Mouse (Mus musculus) cerebellum, adult 2 months (tissue): ENCODE data around the gene Tbr1. TPM values are rescaled to one million over a fixed set of nuclear protein-coding genes. Genes with fewer than 3 reads are reported as not detected.

ENCODE experiments used
- DNase-seq, 2 experiments: peaks; one replicate each; pipeline ENCODE4 v3.0.0; 2021
- H3K27ac ChIP-seq: fragments of 200-500 bp; 2 replicates; pipeline ENCODE4 v1.5.1; 2012; ENCODE audit warnings: low read length, control low read depth, inconsistent platforms; ENCODE audit not compliant: insufficient read depth
- H3K27me3 ChIP-seq: fragments of 200-500 bp; 2 replicates; pipeline ENCODE4 v1.6.1; 2012; ENCODE audit warnings: inconsistent platforms, mild to moderate bottlenecking, low read length, moderate library complexity; ENCODE audit not compliant: control insufficient read depth, insufficient read depth
- H3K4me1 ChIP-seq: fragments of 200-500 bp; 2 replicates; pipeline ENCODE4 v1.6.1; 2011; ENCODE audit warnings: low read length; ENCODE audit not compliant: control insufficient read depth, insufficient read depth
- H3K4me3 ChIP-seq: fragments of 200-500 bp; replicated peaks from 2 replicates; pipeline ENCODE3; 2011; ENCODE audit warnings: mild to moderate bottlenecking, low read depth, low read length, control low read depth; ENCODE audit not compliant: insufficient read depth
- CTCF ChIP-seq: fragments of 200-500 bp; IDR thresholded peaks from 2 replicates; pipeline ENCODE4 v1.5.1; 2011; ENCODE audit warnings: low read depth, mild to moderate bottlenecking, control low read depth, low read length, moderate library complexity, borderline replicate concordance; ENCODE audit not compliant: insufficient read depth
- POLR2A ChIP-seq: fragments of 200-500 bp; IDR thresholded peaks from 2 replicates; pipeline ENCODE4 v1.6.1; 2011; ENCODE audit warnings: low read length, control low read depth, borderline replicate concordance; ENCODE audit not compliant: insufficient read depth
- WGBS: fragments of 180-500 bp; shearing (Covaris S2); methylation state at CpG from one replicate; pipeline ENCODE4 v1.1.7; 2018; 5-methylcytosine and 5-hydroxymethylcytosine counted together
- polyA plus RNA-seq: library from polyadenylated mRNA; depleted of rRNA; stranded (reverse); fragments of >200 nt; gene quantifications from 2 replicates; pipeline ENCODE4 v1.2.3, GENCODE M21; 2012

Tbr1 gene
- polyA plus RNA-seq, 1 experiment = 0.39 TPM

DNA sequence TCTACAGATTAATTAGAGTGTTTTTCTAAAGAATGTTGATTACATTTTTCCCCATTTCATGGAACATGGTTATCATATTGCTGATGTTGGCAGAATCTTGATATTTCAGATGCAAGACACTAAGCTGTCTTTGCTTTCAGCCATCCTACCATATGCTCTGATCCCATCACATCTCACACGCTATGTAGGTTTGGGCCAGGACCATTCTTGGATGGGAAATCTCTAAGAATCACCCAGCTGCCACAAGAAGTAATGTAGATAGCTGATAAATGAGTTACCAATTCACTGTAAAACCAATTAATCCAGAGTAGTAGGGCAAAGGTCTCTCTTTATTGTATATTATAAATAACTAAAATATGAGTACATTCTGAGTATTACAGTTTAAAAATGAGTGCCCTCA, 4.7 kb upstream of the Tbr1 start:
- WGBS = 83% methylated on average over 1 of the region's 1 CpGs
- Histone ChIP-seq H3K4me3 (no peak overlapping the region), H3K27ac (no peak overlapping the region), H3K4me1 (no peaks in the 10 kb centered on the region), H3K27me3 (no peaks in the 10 kb centered on the region)
- DNase-seq = no peak
- TF ChIP-seq POLR2A (no peak), CTCF (no peak)

DNA sequence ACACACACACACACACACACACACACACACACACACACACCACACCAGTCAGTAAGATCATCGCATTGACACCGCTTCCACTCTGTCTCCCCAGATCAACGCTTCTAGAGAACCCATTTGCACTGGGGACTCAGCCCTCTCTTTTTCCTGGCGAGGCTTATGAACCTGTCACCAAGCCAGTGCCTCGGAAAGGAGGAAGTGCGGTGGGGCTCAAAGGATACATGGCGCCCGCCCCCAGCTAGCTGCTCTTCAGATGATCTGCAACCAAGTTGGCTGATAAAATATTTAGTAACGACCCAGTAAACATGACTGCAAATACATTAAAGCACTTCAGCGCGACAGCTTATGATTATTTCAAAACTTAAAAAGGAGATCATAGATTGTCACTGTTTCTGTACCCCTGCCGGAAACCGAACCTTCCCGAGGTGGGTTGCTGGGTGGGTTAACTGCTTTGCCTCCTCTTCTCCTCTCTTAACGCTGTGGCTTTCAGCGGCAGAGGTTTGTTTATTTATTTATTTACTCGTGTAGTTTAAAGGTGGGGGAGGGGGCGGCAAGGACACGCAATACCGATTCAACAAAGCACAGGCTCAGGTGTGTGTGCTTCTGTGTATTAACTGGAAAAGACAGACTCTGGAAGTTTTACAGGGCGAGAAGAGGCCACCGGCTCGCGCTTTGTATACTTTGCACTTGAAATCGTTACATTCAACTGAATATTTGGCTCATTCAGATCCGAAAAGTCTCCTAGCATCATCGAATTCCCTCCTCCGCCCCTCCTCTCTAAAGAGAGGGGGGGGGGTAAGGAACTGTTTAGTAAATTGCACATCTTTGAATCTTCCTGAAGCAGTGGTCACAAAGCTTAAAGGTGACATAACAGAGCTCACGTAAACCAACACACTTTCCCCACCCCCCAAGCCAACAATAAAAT, 975 bp downstream of the Tbr1 start:
- Histone ChIP-seq H3K27me3 (peaks cover 3% of the 10 kb centered on the region; the same call in 1 of the 2 replicates), H3K4me1 (peaks cover 5% of the 10 kb centered on the region), H3K4me3 (peak overlapping the region; percentile 50), H3K27ac (no peak overlapping the region)
- DNase-seq = peak; percentile 38 to 54
- 6% methylated on average over 29 of the region's 29 CpGs for WGBS
- no peak for TF ChIP-seq CTCF
- no peak for TF ChIP-seq POLR2A

DNA sequence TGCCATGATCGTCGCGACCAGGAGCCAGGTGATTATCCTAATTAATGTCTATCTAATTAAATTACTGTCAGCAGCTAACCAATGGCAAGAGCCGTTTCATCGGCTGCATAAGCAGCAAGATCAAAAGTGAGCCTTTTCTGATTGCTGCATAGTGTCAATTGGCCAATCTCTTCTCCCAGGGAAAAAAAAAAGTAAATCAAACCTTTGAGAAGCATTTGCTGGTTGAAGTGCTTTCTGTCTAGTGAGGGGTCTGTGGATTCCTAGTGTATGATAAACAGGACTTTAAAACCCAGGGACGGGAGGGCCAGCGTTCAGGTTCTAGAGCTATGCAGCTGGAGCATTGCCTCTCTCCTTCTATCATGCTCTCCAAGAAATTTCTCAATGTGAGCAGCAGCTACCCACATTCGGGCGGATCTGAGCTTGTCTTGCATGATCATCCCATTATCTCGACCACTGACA, 1.7 kb downstream of the Tbr1 start:
- Histone ChIP-seq H3K27me3 (peaks cover 3% of the 10 kb centered on the region; the same call in 1 of the 2 replicates), H3K4me1 (peaks cover 5% of the 10 kb centered on the region), H3K4me3 (peak overlapping the region; percentile 4), H3K27ac (no peak overlapping the region)
- DNase-seq = peak in 1 of 2 experiments; percentile 36
- TF ChIP-seq POLR2A (no peak), CTCF (no peak)
- WGBS = 4% methylated on average over 10 of the region's 10 CpGs

DNA sequence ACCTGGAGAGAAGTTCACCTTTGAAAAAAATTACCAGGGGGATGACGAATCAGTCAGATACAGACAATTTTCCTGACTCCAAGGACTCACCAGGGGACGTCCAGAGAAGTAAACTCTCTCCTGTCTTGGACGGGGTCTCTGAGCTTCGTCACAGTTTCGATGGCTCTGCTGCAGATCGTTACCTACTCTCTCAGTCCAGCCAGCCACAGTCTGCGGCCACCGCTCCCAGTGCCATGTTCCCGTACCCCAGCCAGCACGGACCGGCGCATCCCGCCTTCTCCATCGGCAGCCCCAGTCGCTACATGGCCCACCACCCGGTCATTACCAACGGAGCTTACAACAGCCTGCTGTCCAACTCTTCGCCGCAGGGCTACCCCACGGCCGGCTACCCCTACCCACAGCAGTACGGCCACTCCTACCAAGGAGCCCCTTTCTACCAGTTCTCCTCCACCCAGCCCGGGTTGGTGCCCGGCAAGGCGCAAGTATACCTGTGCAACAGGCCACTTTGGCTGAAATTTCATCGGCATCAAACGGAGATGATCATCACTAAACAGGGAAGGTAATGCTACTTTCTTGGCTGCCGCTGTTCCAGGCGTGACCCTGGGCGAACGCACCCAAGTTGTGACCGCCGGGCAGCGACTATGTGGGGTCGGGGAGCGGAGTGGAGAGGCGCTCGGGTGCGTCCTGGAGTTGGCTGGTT, 2.3 kb downstream of the Tbr1 start:
- peaks cover 3% of the 10 kb centered on the region; the same call in 1 of the 2 replicates for H3K27me3 ChIP-seq
- no peak overlapping the region for H3K27ac ChIP-seq
- peak overlapping the region; percentile 47 for H3K4me3 ChIP-seq
- TF ChIP-seq POLR2A (no peak), CTCF (no peak)
- peak; percentile 21 to 52 for DNase-seq
- 3% methylated on average over 39 of the region's 39 CpGs for WGBS
- peaks cover 5% of the 10 kb centered on the region for H3K4me1 ChIP-seq

DNA sequence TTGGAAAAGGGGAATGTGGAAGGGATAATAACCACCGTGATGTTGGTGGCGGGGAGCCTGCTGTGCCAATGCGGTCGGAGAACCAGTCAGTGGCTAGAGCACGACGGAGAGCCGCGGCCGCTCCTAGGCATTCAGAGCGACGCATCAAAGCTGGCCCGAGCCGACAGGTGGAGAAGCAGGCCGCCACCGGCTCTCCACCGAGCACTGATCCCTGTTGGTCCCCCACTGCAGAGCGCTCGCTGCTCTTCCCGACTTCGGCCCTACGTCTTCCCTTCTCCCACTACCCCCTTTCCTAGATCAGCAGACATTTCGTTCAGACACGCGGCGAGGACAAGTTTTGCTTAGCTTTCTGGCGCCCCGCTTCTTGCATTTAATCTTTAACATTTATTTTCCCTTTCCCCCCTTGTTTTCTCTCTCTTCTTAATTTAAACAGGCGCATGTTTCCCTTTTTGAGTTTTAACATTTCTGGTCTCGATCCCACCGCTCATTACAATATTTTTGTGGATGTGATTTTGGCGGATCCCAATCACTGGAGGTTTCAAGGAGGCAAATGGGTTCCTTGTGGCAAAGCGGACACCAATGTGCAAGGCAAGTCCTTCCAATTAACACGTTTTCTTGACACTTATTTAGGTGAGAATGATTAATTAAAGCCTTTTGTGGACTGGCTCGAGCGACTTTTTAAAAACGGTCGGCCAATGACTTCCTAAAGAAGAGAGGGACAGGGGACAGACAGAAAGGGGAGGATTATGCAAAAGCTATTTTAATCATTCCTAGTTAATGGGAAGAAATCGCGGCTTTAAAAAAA, 3.0 kb downstream of the Tbr1 start:
- no peak for TF ChIP-seq CTCF
- TF ChIP-seq POLR2A = no peak
- 14% methylated on average over 39 of the region's 39 CpGs for WGBS
- Histone ChIP-seq H3K4me3 (peak overlapping the region; percentile 47), H3K27ac (no peak overlapping the region), H3K4me1 (peaks cover 5% of the 10 kb centered on the region), H3K27me3 (peaks cover 3% of the 10 kb centered on the region; the same call in 1 of the 2 replicates)
- DNase-seq = peak; percentile 38 to 50

DNA sequence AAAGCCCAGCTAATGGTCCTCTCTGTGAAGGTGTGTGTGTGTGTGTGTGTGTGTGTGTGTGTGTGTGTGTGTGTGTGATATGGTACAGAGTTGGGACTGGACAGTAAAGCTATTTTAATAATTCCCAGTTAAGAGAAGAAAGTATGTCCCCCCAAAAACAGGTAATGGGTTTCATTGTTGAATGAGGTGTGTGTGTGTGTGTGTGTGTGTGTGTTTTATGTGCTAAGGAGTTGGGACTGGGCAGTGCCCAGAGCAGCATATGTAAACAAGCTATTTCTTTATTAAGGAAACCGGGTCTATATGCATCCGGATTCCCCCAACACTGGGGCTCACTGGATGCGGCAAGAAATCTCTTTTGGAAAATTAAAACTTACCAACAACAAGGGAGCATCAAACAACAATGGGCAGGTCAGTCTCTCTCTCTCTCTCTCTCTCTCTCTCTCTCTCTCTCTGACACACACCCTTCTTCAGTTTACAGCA, 3.7 kb downstream of the Tbr1 start:
- no peak for DNase-seq
- Histone ChIP-seq H3K27me3 (peaks cover 5% of the 10 kb centered on the region; the same call in 1 of the 2 replicates), H3K27ac (no peak overlapping the region), H3K4me3 (no peak overlapping the region), H3K4me1 (peaks cover 5% of the 10 kb centered on the region)
- WGBS = 61% methylated on average over 3 of the region's 3 CpGs
- no peak for TF ChIP-seq CTCF
- TF ChIP-seq POLR2A = no peak

DNA sequence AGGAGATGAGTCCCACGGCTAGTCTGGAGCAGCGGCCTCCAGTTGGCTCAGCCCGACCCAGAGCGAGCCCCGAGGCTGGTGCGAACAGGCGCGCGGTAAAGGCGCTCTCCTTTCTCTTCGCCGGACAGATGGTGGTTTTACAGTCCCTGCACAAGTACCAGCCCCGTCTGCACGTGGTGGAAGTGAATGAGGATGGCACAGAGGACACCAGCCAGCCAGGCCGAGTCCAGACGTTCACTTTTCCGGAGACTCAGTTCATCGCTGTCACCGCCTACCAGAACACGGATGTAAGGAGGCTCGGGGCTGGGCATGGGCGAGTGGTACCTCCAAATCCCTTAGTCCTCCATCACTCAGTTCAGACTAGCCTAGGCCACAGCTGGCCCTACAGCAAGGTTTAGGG, 4.4 kb downstream of the Tbr1 start:
- WGBS = 21% methylated on average over 22 of the region's 22 CpGs
- Histone ChIP-seq H3K4me3 (no peak overlapping the region), H3K4me1 (peaks cover 5% of the 10 kb centered on the region), H3K27me3 (peaks cover 11% of the 10 kb centered on the region; the same call in 1 of the 2 replicates), H3K27ac (no peak overlapping the region)
- no peak for TF ChIP-seq CTCF
- TF ChIP-seq POLR2A = no peak
- peak; percentile 26 to 48 for DNase-seq
